Mouse (Mus musculus) heart, adult 2 months (tissue): ENCODE results near the gene Adgrb3. TPM values are rescaled to one million over a fixed set of nuclear protein-coding genes. Genes with fewer than 3 reads are reported as not detected.

ENCODE experiments used
- DNase-seq, 2 experiments: peaks; one replicate each; pipeline ENCODE4 v3.0.0; 2021
- H3K27ac ChIP-seq: fragments of 200-600 bp; 2 replicates; pipeline ENCODE4 v1.8.1; 2022
- H3K27me3 ChIP-seq: fragments of 200-500 bp; 2 replicates; pipeline ENCODE4 v1.6.1; 2012; ENCODE audit warnings: mild to moderate bottlenecking, low read length, inconsistent platforms, mixed read lengths; ENCODE audit not compliant: control insufficient read depth, insufficient read depth
- H3K36me3 ChIP-seq: fragments of 200-500 bp; 2 replicates; pipeline ENCODE4 v1.6.1; 2012; ENCODE audit warnings: low read length, inconsistent platforms; ENCODE audit not compliant: control insufficient read depth, insufficient read depth
- H3K4me1 ChIP-seq: fragments of 200-500 bp; 2 replicates; pipeline ENCODE4 v1.6.1; 2011; ENCODE audit warnings: low read length; ENCODE audit not compliant: control insufficient read depth, insufficient read depth
- H3K4me3 ChIP-seq: fragments of 200-600 bp; 2 replicates; pipeline ENCODE4 v1.8.1; 2022
- H3K79me2 ChIP-seq: fragments of 200-500 bp; replicated peaks from 2 replicates; pipeline ENCODE4 v1.6.1; 2012; ENCODE audit warnings: mild to moderate bottlenecking, inconsistent platforms, low read length, moderate library complexity, mixed read lengths; ENCODE audit not compliant: control insufficient read depth, insufficient read depth
- H3K9ac ChIP-seq: fragments of 200-500 bp; 2 replicates; pipeline ENCODE4 v1.6.1; 2012; ENCODE audit warnings: low read depth, mild to moderate bottlenecking, control low read depth, inconsistent platforms, low read length, mixed read lengths
- CTCF ChIP-seq: fragments of 200-600 bp; IDR thresholded peaks from 2 replicates; pipeline ENCODE4 v1.8.1; 2022; ENCODE audit warnings: antibody characterized with exemption, mild to moderate bottlenecking, moderate library complexity
- EP300 ChIP-seq: fragments of 200-500 bp; IDR thresholded peaks from 2 replicates; pipeline ENCODE4 v1.6.1; 2011; ENCODE audit warnings: low read depth, low read length, control low read depth; ENCODE audit not compliant: insufficient read depth
- POLR2A ChIP-seq: fragments of 200-500 bp; IDR thresholded peaks from 2 replicates; pipeline ENCODE4 v1.6.1; 2011; ENCODE audit warnings: mild to moderate bottlenecking, low read depth, low read length, control low read depth; ENCODE audit not compliant: insufficient read depth
- WGBS: fragments of 180-500 bp; shearing (Covaris S2); methylation state at CpG from one replicate; pipeline ENCODE4 v1.1.7; 2018; 5-methylcytosine and 5-hydroxymethylcytosine counted together
- intact Hi-C: fragments of 180-260 bp; cut with DNase I; formaldehyde crosslinking; loops from one replicate; pipeline ENCODE4 v1.15.1; 2025
- polyA plus RNA-seq: library from polyadenylated mRNA; depleted of rRNA; stranded (reverse); fragments of >200 nt; gene quantifications from 2 replicates; pipeline ENCODE4 v1.2.3, GENCODE M21; 2012
- total RNA-seq, 2 experiments: library from RNA; stranded (reverse); gene quantifications; 2 replicates each; pipeline ENCODE4 v1.2.3; 2021

Gene Adgrb3
- total and polyA plus RNA-seq, 3 experiments = not detected

GRCm38 (mm10) chr1:25462612-25463011, 366.9 kb downstream of the Adgrb3 start:
- intact Hi-C loops = no loop called here
- no peaks in the 10 kb centered on the region for H3K27me3 ChIP-seq
- no peak overlapping the region for H3K9ac ChIP-seq
- no peak for DNase-seq
- 38% methylated on average over 1 of the region's 1 CpGs for WGBS
- H3K27ac ChIP-seq = no peak overlapping the region
- no peaks in the 10 kb centered on the region for H3K4me1 ChIP-seq
- no peak overlapping the region for H3K4me3 ChIP-seq
- no peaks in the 10 kb centered on the region for H3K79me2 ChIP-seq
- H3K36me3 ChIP-seq = no peaks in the 10 kb centered on the region
- no peak for TF ChIP-seq POLR2A
- no peak for TF ChIP-seq EP300
- no peak for TF ChIP-seq CTCF

GRCm38 (mm10) chr1:25435506-25435905, 394.0 kb downstream of the Adgrb3 start:
- Histone ChIP-seq H3K4me3 (no peak overlapping the region), H3K27me3 (no peaks in the 10 kb centered on the region), H3K9ac (no peak overlapping the region), H3K4me1 (no peaks in the 10 kb centered on the region), H3K79me2 (no peaks in the 10 kb centered on the region), H3K27ac (no peak overlapping the region), H3K36me3 (no peaks in the 10 kb centered on the region)
- no peak for TF ChIP-seq EP300
- no peak for TF ChIP-seq CTCF
- no peak for TF ChIP-seq POLR2A
- intact Hi-C loops = no loop called here
- no peak for DNase-seq
- WGBS = 36% methylated on average over 2 of the region's 2 CpGs

GRCm38 (mm10) chr1:25430219-25430862, 399.2 kb downstream of the Adgrb3 start:
- no peak overlapping the region for H3K27ac ChIP-seq
- no peaks in the 10 kb centered on the region for H3K79me2 ChIP-seq
- H3K27me3 ChIP-seq = no peaks in the 10 kb centered on the region
- H3K9ac ChIP-seq = no peak overlapping the region
- no peak for TF ChIP-seq POLR2A
- TF ChIP-seq EP300 = no peak
- no peak for TF ChIP-seq CTCF
- WGBS = 69% methylated on average over 16 of the region's 16 CpGs
- H3K4me3 ChIP-seq = no peak overlapping the region
- intact Hi-C loops = no loop called here
- DNase-seq = no peak
- no peaks in the 10 kb centered on the region for H3K36me3 ChIP-seq
- H3K4me1 ChIP-seq = no peaks in the 10 kb centered on the region

GRCm38 (mm10) chr1:25420701-25421100, 408.8 kb downstream of the Adgrb3 start:
- WGBS = 78% methylated on average over 2 of the region's 2 CpGs

GRCm38 (mm10) chr1:25419378-25419777, 410.1 kb downstream of the Adgrb3 start:
- Histone ChIP-seq H3K9ac (no peak overlapping the region), H3K36me3 (no peaks in the 10 kb centered on the region), H3K4me1 (no peaks in the 10 kb centered on the region), H3K79me2 (no peaks in the 10 kb centered on the region), H3K27me3 (no peaks in the 10 kb centered on the region), H3K4me3 (no peak overlapping the region), H3K27ac (no peak overlapping the region)
- TF ChIP-seq CTCF = no peak
- no peak for TF ChIP-seq EP300
- no peak for TF ChIP-seq POLR2A
- intact Hi-C loops = no loop called here
- no peak for DNase-seq

More at GRCm38 (mm10) chr1:25420701-25421100, 408.8 kb downstream of the Adgrb3 start:
- no peak for DNase-seq
- Histone ChIP-seq H3K27me3 (no peaks in the 10 kb centered on the region), H3K36me3 (no peaks in the 10 kb centered on the region), H3K4me1 (no peaks in the 10 kb centered on the region), H3K9ac (no peak overlapping the region), H3K27ac (no peak overlapping the region), H3K4me3 (no peak overlapping the region), H3K79me2 (no peaks in the 10 kb centered on the region)
- intact Hi-C loops = no loop called here
- TF ChIP-seq CTCF (no peak), EP300 (no peak), POLR2A (no peak)

GRCm38 (mm10) chr1:25415084-25415483, 414.4 kb downstream of the Adgrb3 start:
- WGBS = 61% methylated on average over 2 of the region's 2 CpGs
- H3K79me2 ChIP-seq = no peaks in the 10 kb centered on the region
- no peak overlapping the region for H3K9ac ChIP-seq
- H3K27me3 ChIP-seq = no peaks in the 10 kb centered on the region
- no peaks in the 10 kb centered on the region for H3K36me3 ChIP-seq
- DNase-seq = no peak
- H3K4me3 ChIP-seq = no peak overlapping the region
- no peak for TF ChIP-seq POLR2A
- TF ChIP-seq EP300 = no peak
- no peak for TF ChIP-seq CTCF
- H3K27ac ChIP-seq = no peak overlapping the region
- intact Hi-C loops = no loop called here
- H3K4me1 ChIP-seq = no peaks in the 10 kb centered on the region
